Mouse (Mus musculus) CH12.LX (cell line): ENCODE data around the gene Arnt.

Experiments
- E2F4 ChIP-seq: IDR thresholded peaks from 2 replicates; pipeline ENCODE4 v1.6.1; 2011; ENCODE audit warnings: low read depth, low read length, improper control_type of control experiment; ENCODE audit not compliant: insufficient replicate concordance
- MAZ ChIP-seq: IDR thresholded peaks from 2 replicates; pipeline ENCODE4 v1.6.1; 2012; ENCODE audit warnings: low read depth, mild to moderate bottlenecking, inconsistent platforms, low read length, improper control_type of control experiment, moderate library complexity
- POLR2A ChIP-seq: IDR thresholded peaks from 2 replicates; pipeline ENCODE4 v1.6.1; 2011; ENCODE audit warnings: low read depth, mild to moderate bottlenecking, improper control_type of control experiment, low read length
- POLR2AphosphoS2 ChIP-seq: IDR thresholded peaks from 2 replicates; pipeline ENCODE4 v1.6.1; 2011; ENCODE audit warnings: low read depth, low read length, improper control_type of control experiment
- USF1 ChIP-seq: IDR thresholded peaks from 2 replicates; pipeline ENCODE4 v1.6.1; 2014; ENCODE audit warnings: low read depth, mild to moderate bottlenecking, inconsistent platforms, low read length, improper control_type of control experiment

- TF ChIP-seq MAZ (no peak), POLR2AphosphoS2 (no peak), E2F4 (no peak), POLR2A (no peak), USF1 (no peak)
Measured at GRCm38 (mm10) chr3:95417866-95418265, 16.3 kb upstream of the Arnt start.
